Mouse (Mus musculus) erythroblast, embryonic 14.5 days (primary cell): ENCODE measurements around the gene Prdx6b.

Source experiments
- GATA1 ChIP-seq: IDR thresholded peaks from 2 replicates; pipeline ENCODE4 v1.6.1; 2012; ENCODE audit warnings: low read length, inconsistent platforms, mixed read lengths
- TAL1 ChIP-seq: IDR thresholded peaks from 3 replicates; pipeline ENCODE4 v1.6.1; 2012; ENCODE audit warnings: low read length, inconsistent platforms, mixed read lengths

DNA sequence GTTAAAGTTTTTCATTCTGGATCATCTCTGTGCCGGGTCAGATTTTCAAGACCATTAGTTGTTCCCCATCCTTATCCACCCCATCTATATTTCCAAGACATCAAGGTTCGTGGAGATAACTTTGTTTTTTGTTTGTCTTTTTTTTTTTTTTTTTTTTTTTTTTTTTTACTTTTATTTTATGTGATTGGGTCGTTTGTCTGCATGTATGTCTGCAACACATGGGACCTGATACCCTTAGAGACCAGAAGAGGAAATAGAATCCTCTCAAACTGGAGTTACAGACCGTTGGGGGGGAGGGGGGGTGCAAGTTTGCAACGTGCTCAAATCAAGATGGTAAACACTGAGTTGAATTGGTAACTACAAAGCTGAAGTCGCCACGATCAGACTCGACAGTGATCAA, at the start of gene Prdx6b:
- TF ChIP-seq GATA1 (no peak), TAL1 (no peak)
